Mouse (Mus musculus) heart, embryonic 10.5 days (tissue): ENCODE results near the gene Ccdc92. TPM values are rescaled to one million over a fixed set of nuclear protein-coding genes. Genes with fewer than 3 reads are reported as not detected.

Experiments used
- DNase-seq: peaks from one replicate; pipeline ENCODE4 v3.0.0-alpha.2; 2017; ENCODE audit warnings: low spot score
- H3K27ac ChIP-seq: fragments of 300-500 bp; sonication (generic); 2 replicates; pipeline ENCODE4 v1.5.1; 2016; ENCODE audit warnings: mild to moderate bottlenecking
- H3K27me3 ChIP-seq: fragments of 300-500 bp; sonication (generic); 2 replicates; pipeline ENCODE4 v1.6.1; 2016; ENCODE audit warnings: mild to moderate bottlenecking; ENCODE audit not compliant: poor library complexity, insufficient read depth, severe bottlenecking
- H3K36me3 ChIP-seq: fragments of 300-500 bp; sonication (generic); 2 replicates; pipeline ENCODE4 v1.6.1; 2016; ENCODE audit warnings: mild to moderate bottlenecking, moderate library complexity
- H3K4me1 ChIP-seq: fragments of 300-500 bp; sonication (generic); 2 replicates; pipeline ENCODE4 v1.6.1; 2016; ENCODE audit warnings: mild to moderate bottlenecking
- H3K4me3 ChIP-seq: fragments of 300-500 bp; sonication (generic); 2 replicates; pipeline ENCODE4 v1.5.1; 2016; ENCODE audit warnings: mild to moderate bottlenecking, moderate library complexity
- H3K9me3 ChIP-seq: fragments of 300-500 bp; sonication (generic); 2 replicates; pipeline ENCODE4 v1.6.1; 2016; ENCODE audit warnings: mild to moderate bottlenecking, moderate library complexity
- WGBS: fragments of 180-500 bp; shearing (Covaris S2); methylation state at CpG from one replicate; pipeline ENCODE4 v1.1.7; 2016; 5-methylcytosine and 5-hydroxymethylcytosine counted together
- polyA plus RNA-seq: library from polyadenylated mRNA; unstranded; fragments of >200 nt; fragmentation: Nextera tagmentation; extraction: Ambion mirVana; gene quantifications from 2 replicates; pipeline ENCODE4 v1.2.1, GENCODE M21; 2016

Gene Ccdc92
- polyA plus RNA-seq: 5.0 and 7.8 TPM in 2 replicates

- Histone ChIP-seq H3K9me3 (no peaks in the 10 kb centered on the region), H3K27ac (peak within 1 kb of the TSS; percentile 94), H3K4me3 (peak within 1 kb of the TSS; percentile 87), H3K36me3 (no peaks in the 10 kb centered on the region), H3K27me3 (peaks cover 47% of the 10 kb centered on the region), H3K4me1 (peaks cover 28% of the 10 kb centered on the region)
- DNase-seq: peak; percentile 99
- under 1% methylated on average over 97 of the region's 103 CpGs for WGBS
Measured at GRCm38 (mm10) chr5:124862013-124862866, at the start of gene Ccdc92, which contains the start of gene Zfp664. Gene Ccdc92, minus strand, starts transcription at chr5:124862424. Gene Zfp664, plus strand, starts transcription at chr5:124862691.

- no peak overlapping the region for H3K4me3 ChIP-seq
- H3K4me1 ChIP-seq: peaks cover 8% of the 10 kb centered on the region
- WGBS: 22% methylated on average over 5 of the region's 5 CpGs
- peak; percentile 88 for DNase-seq
- H3K27ac ChIP-seq: no peak overlapping the region
- H3K9me3 ChIP-seq: no peaks in the 10 kb centered on the region
- peaks cover 23% of the 10 kb centered on the region; the same call in 1 of the 2 replicates for H3K27me3 ChIP-seq
- H3K36me3 ChIP-seq: no peaks in the 10 kb centered on the region
Measured at GRCm38 (mm10) chr5:124908860-124909259, 46.6 kb upstream of the Ccdc92 start.

- WGBS: 70% methylated on average over 13 of the region's 13 CpGs
- Histone ChIP-seq H3K4me1 (no peaks in the 10 kb centered on the region), H3K4me3 (no peak overlapping the region), H3K27ac (no peak overlapping the region), H3K9me3 (no peaks in the 10 kb centered on the region), H3K36me3 (no peaks in the 10 kb centered on the region), H3K27me3 (peaks cover 12% of the 10 kb centered on the region; the same call in 1 of the 2 replicates)
- no peak for DNase-seq
Measured at GRCm38 (mm10) chr5:124906890-124907289, 44.7 kb upstream of the Ccdc92 start.

GRCm38 (mm10) chr5:124903852-124904251 is 41.6 kb upstream of the Ccdc92 start:
- no peak for DNase-seq
- Histone ChIP-seq H3K27me3 (peaks cover 7% of the 10 kb centered on the region; the same call in 1 of the 2 replicates), H3K36me3 (no peaks in the 10 kb centered on the region), H3K4me1 (peaks cover 11% of the 10 kb centered on the region), H3K27ac (no peak overlapping the region), H3K9me3 (no peaks in the 10 kb centered on the region), H3K4me3 (no peak overlapping the region)
- WGBS: 81% methylated on average over 4 of the region's 4 CpGs

- peaks cover 14% of the 10 kb centered on the region for H3K4me1 ChIP-seq
- peaks cover 7% of the 10 kb centered on the region; the same call in 1 of the 2 replicates for H3K27me3 ChIP-seq
- H3K9me3 ChIP-seq: no peaks in the 10 kb centered on the region
- WGBS: 82% methylated on average over 10 of the region's 10 CpGs
- no peak overlapping the region for H3K4me3 ChIP-seq
- no peaks in the 10 kb centered on the region for H3K36me3 ChIP-seq
- no peak overlapping the region for H3K27ac ChIP-seq
- no peak for DNase-seq
Measured at GRCm38 (mm10) chr5:124902195-124902594, 40.0 kb upstream of the Ccdc92 start.

- WGBS: 88% methylated on average over 6 of the region's 6 CpGs
- Histone ChIP-seq H3K27ac (no peak overlapping the region), H3K27me3 (peaks cover 7% of the 10 kb centered on the region; the same call in 1 of the 2 replicates), H3K4me3 (no peak overlapping the region), H3K4me1 (peaks cover 17% of the 10 kb centered on the region), H3K9me3 (no peaks in the 10 kb centered on the region), H3K36me3 (no peaks in the 10 kb centered on the region)
- DNase-seq: no peak
Measured at GRCm38 (mm10) chr5:124901675-124902074, 39.5 kb upstream of the Ccdc92 start.

- 66% methylated on average over 19 of the region's 19 CpGs for WGBS
- H3K36me3 ChIP-seq: no peaks in the 10 kb centered on the region
- H3K4me3 ChIP-seq: no peak overlapping the region
- H3K27ac ChIP-seq: no peak overlapping the region
- peaks cover 21% of the 10 kb centered on the region for H3K4me1 ChIP-seq
- peaks cover 7% of the 10 kb centered on the region; the same call in 1 of the 2 replicates for H3K27me3 ChIP-seq
- DNase-seq: no peak
- H3K9me3 ChIP-seq: no peaks in the 10 kb centered on the region
Measured at GRCm38 (mm10) chr5:124900738-124901490, 38.7 kb upstream of the Ccdc92 start.

- WGBS: 38% methylated on average over 20 of the region's 20 CpGs
- Histone ChIP-seq H3K27ac (peak overlapping the region; percentile 52), H3K4me3 (peak overlapping the region; percentile 36; the same call in 1 of the 2 replicates), H3K4me1 (peaks cover 25% of the 10 kb centered on the region), H3K27me3 (peaks cover 7% of the 10 kb centered on the region; the same call in 1 of the 2 replicates), H3K36me3 (no peaks in the 10 kb centered on the region), H3K9me3 (no peaks in the 10 kb centered on the region)
- peak; percentile 91 for DNase-seq
Measured at GRCm38 (mm10) chr5:124899945-124900631, 37.9 kb upstream of the Ccdc92 start.

- DNase-seq: no peak
- Histone ChIP-seq H3K27me3 (no peaks in the 10 kb centered on the region; the same call in 1 of the 2 replicates), H3K4me1 (peaks cover 40% of the 10 kb centered on the region), H3K4me3 (no peak overlapping the region), H3K9me3 (no peaks in the 10 kb centered on the region), H3K27ac (no peak overlapping the region), H3K36me3 (0 out of 2 replicates have a peak, but pooled peaks cover 2% of the 10 kb centered on the region)
- 36% methylated on average over 8 of the region's 8 CpGs for WGBS
Measured at GRCm38 (mm10) chr5:124896135-124896534, 33.9 kb upstream of the Ccdc92 start.

- peaks cover 21% of the 10 kb centered on the region for H3K36me3 ChIP-seq
- H3K4me3 ChIP-seq: no peak overlapping the region
- peaks cover 38% of the 10 kb centered on the region for H3K4me1 ChIP-seq
- DNase-seq: no peak
- H3K27me3 ChIP-seq: no peaks in the 10 kb centered on the region
- 0 out of 2 replicates have a peak overlapping the region, but pooled peaks have one; percentile 18 for H3K27ac ChIP-seq
- 65% methylated on average over 3 of the region's 3 CpGs for WGBS
- no peaks in the 10 kb centered on the region for H3K9me3 ChIP-seq
Measured at GRCm38 (mm10) chr5:124891921-124892370, 29.7 kb upstream of the Ccdc92 start.

- H3K27ac ChIP-seq: no peak overlapping the region
- H3K4me1 ChIP-seq: peaks cover 29% of the 10 kb centered on the region
- H3K27me3 ChIP-seq: no peaks in the 10 kb centered on the region
- no peak overlapping the region for H3K4me3 ChIP-seq
- no peak for DNase-seq
- WGBS: 95% methylated on average over 8 of the region's 8 CpGs
- no peaks in the 10 kb centered on the region for H3K9me3 ChIP-seq
- H3K36me3 ChIP-seq: peaks cover 53% of the 10 kb centered on the region
Measured at GRCm38 (mm10) chr5:124888661-124889060, 26.4 kb upstream of the Ccdc92 start.

GRCm38 (mm10) chr5:124883877-124884276 is 21.7 kb upstream of the Ccdc92 start:
- Histone ChIP-seq H3K4me3 (no peak overlapping the region), H3K27ac (no peak overlapping the region), H3K9me3 (no peaks in the 10 kb centered on the region), H3K4me1 (no peaks in the 10 kb centered on the region), H3K27me3 (no peaks in the 10 kb centered on the region), H3K36me3 (peaks cover 83% of the 10 kb centered on the region)
- 94% methylated on average over 6 of the region's 6 CpGs for WGBS
- no peak for DNase-seq
